Comparison of ENCODE assay signal across 15 mouse cellular contexts in genomic region chr2:72911527-72911926, GRCm38 (mm10).
DNase-seq lines count a peak whose midpoint lies in the region; ATAC-seq and TF ChIP-seq lines count a peak whose summit lies in the region.
"Had no signal": no experiment of that assay in that cellular context is flagged by ENCODE, and none has a peak within 500 bp of the region (broad histone marks: within the 10 kb centered on the region; RNA-seq: fewer than 3 reads in every experiment).

No protein-coding gene starts in this region.

- TF ChIP-seq EP300 in heart, adult 2 months (IDR thresholded peaks at IDR 0.05; ENCODE audit: insufficient read depth, low read depth, low read length): no peak

- no peak for TF ChIP-seq CTCF in heart, adult 2 months (IDR thresholded peaks at IDR 0.05)
- TF ChIP-seq CTCF in gastrocnemius, adult 2 months (IDR thresholded peaks at IDR 0.05): no peak

- WGBS in heart, adult 2 months: 54% methylated on average over 9 of the region's 9 CpGs
- WGBS in heart, embryonic 12.5 days: 81% methylated on average over 9 of the region's 9 CpGs

- no peaks in the 10 kb centered on the region for H3K9me3 ChIP-seq in heart, embryonic 12.5 days (replicated peaks)
- H3K9me3 ChIP-seq: embryonic facial prominence, embryonic 13.5 days; forebrain, embryonic 10.5 days; G1E; heart, embryonic 13.5 days; hindbrain, embryonic 15.5 days; liver, embryonic 15.5 days had no signal

- ATAC-seq in heart, embryonic 12.5 days (ENCODE audit: insufficient number of reproducible peaks, low FRiP score): no peak

- intact Hi-C loops in heart, adult 2 months (cut with DNase I): loop anchor here (10.0 kb wide), 1 partner anchor 187 kb away; no protein-coding TSS in a partner anchor
- intact Hi-C loops in gastrocnemius, adult 2 months (cut with DNase I): no loop called here
- intact Hi-C loops in heart, postnatal 25 days (cut with DNase I): no loop called here

- no peaks in the 10 kb centered on the region for H3K4me1 ChIP-seq in heart, adult 2 months (ENCODE audit: control insufficient read depth, insufficient read depth, low read length)
- no peaks in the 10 kb centered on the region for H3K4me1 ChIP-seq in heart, embryonic 12.5 days (replicated peaks)
- H3K4me1 ChIP-seq: hindbrain, embryonic 15.5 days; liver, embryonic 15.5 days had no signal

- no peak overlapping the region for H3K27ac ChIP-seq in heart, adult 2 months
- no peak overlapping the region for H3K27ac ChIP-seq in heart, embryonic 12.5 days (ENCODE audit: poor library complexity, severe bottlenecking)
- no peak overlapping the region for H3K27ac ChIP-seq in gastrocnemius, adult 2 months
- H3K27ac ChIP-seq: embryonic facial prominence, embryonic 13.5 days; forebrain, embryonic 10.5 days; heart, embryonic 13.5 days; hindbrain, embryonic 15.5 days; liver, embryonic 15.5 days had no signal

- H3K36me3 ChIP-seq in heart, adult 2 months (ENCODE audit: control insufficient read depth, insufficient read depth, low read length): no peaks in the 10 kb centered on the region
- no peaks in the 10 kb centered on the region for H3K36me3 ChIP-seq in heart, embryonic 12.5 days
- H3K36me3 ChIP-seq: embryonic facial prominence, embryonic 13.5 days; forebrain, embryonic 10.5 days; G1E; heart, embryonic 13.5 days; hindbrain, embryonic 15.5 days; liver, embryonic 15.5 days had no signal

- no peak overlapping the region for H3K9ac ChIP-seq in heart, adult 2 months (ENCODE audit: low read depth, low read length)
- H3K9ac ChIP-seq in heart, embryonic 12.5 days: no peak overlapping the region
- H3K9ac ChIP-seq: embryonic facial prominence, embryonic 13.5 days; heart, embryonic 13.5 days; hindbrain, embryonic 15.5 days; liver, embryonic 15.5 days had no signal

- no peaks in the 10 kb centered on the region for H3K79me2 ChIP-seq in heart, adult 2 months (replicated peaks; ENCODE audit: control insufficient read depth, insufficient read depth, low read length)

- no peak for TF ChIP-seq POLR2A in heart, adult 2 months (IDR thresholded peaks at IDR 0.05; ENCODE audit: insufficient read depth, low read depth, low read length)

- peak; percentile 31 to 55 for DNase-seq in heart, adult 2 months
- DNase-seq in Muller cell, postnatal 12 days (ENCODE audit: inconsistent ontology term): peak; percentile 33
- DNase-seq in gastrocnemius, adult 2 months: peak; percentile 42
- DNase-seq in heart, postnatal 25 days (ENCODE audit: low spot score): peak; percentile 24
- no peak for DNase-seq in embryo, embryonic 9.5 days (ENCODE audit: extremely low spot score)
- DNase-seq in left cerebral cortex, adult 9 months (ENCODE audit: low spot score in 2 of 2): no peak
- DNase-seq: cerebellum, adult 18-20 months; right cerebral cortex, postnatal 14 days had no signal

- H3K4me2 ChIP-seq in heart, embryonic 12.5 days: no peak overlapping the region
- H3K4me2 ChIP-seq: embryonic facial prominence, embryonic 13.5 days; heart, embryonic 13.5 days; hindbrain, embryonic 15.5 days; liver, embryonic 15.5 days had no signal

- no peaks in the 10 kb centered on the region for H3K27me3 ChIP-seq in heart, adult 2 months (ENCODE audit: control insufficient read depth, insufficient read depth, low read length)
- H3K27me3 ChIP-seq in heart, embryonic 12.5 days (replicated peaks): no peaks in the 10 kb centered on the region
- H3K27me3 ChIP-seq: embryonic facial prominence, embryonic 13.5 days; heart, embryonic 13.5 days; hindbrain, embryonic 15.5 days; liver, embryonic 15.5 days had no signal

- no peak overlapping the region for H3K4me3 ChIP-seq in heart, adult 2 months
- no peak overlapping the region for H3K4me3 ChIP-seq in heart, embryonic 12.5 days
- H3K4me3 ChIP-seq in gastrocnemius, adult 2 months: peak overlapping the region; percentile 23; the same call in 1 of the 2 replicates
- H3K4me3 ChIP-seq: embryonic facial prominence, embryonic 13.5 days; forebrain, embryonic 10.5 days; heart, embryonic 13.5 days; hindbrain, embryonic 15.5 days; liver, embryonic 15.5 days had no signal

Comparison
In these comparisons a context has a peak if more than half of its experiments do, and no peak if none do; other contexts are left out.
1. DNase-seq: peak in heart, adult 2 months (2 of 2), Muller cell, postnatal 12 days (single experiment), gastrocnemius, adult 2 months (single experiment) and heart, postnatal 25 days (single experiment); none in embryo, embryonic 9.5 days (single experiment) and left cerebral cortex, adult 9 months (0 of 2).